Mouse (Mus musculus) C2C12 (cell line): ENCODE measurements at regions not wholly inside any gene's neighbourhood (a gene's known extent, or its start where the extent isn't known, plus 50 kb on each side); places are given as distances from the start of the nearest gene placed in this dataset.

ENCODE experiments used
- H3K27me3 ChIP-seq: one replicate; pipeline ENCODE4 v1.6.1; 2011; ENCODE audit not compliant: control insufficient read depth, insufficient read depth, insufficient read length
- H3K36me3 ChIP-seq: one replicate; pipeline ENCODE4 v1.6.1; 2011; ENCODE audit not compliant: control insufficient read depth, insufficient read depth
- H3K4me3 ChIP-seq: one replicate; pipeline ENCODE4 v1.5.1; 2011; ENCODE audit warnings: mild to moderate bottlenecking, control low read depth; ENCODE audit not compliant: poor library complexity, insufficient read depth, severe bottlenecking
- H3K79me2 ChIP-seq: one replicate; pipeline ENCODE4 v1.6.1; 2011; ENCODE audit not compliant: control insufficient read depth, insufficient read depth
- H3K79me3 ChIP-seq: one replicate; pipeline ENCODE4 v1.6.1; 2011; ENCODE audit warnings: low read depth, control low read depth
- H3ac ChIP-seq: one replicate; pipeline ENCODE3; 2011; ENCODE audit warnings: low read depth; ENCODE audit not compliant: control insufficient read depth, insufficient read length
- CEBPB ChIP-seq: IDR thresholded peaks from one replicate; pipeline ENCODE4 v1.6.1; 2011; ENCODE audit warnings: low read depth, mild to moderate bottlenecking, control low read depth, moderate library complexity
- CTCF ChIP-seq: IDR thresholded peaks from one replicate; pipeline ENCODE4 v1.5.1; 2011; ENCODE audit not compliant: control insufficient read depth, insufficient read depth, insufficient read length
- FOSL1 ChIP-seq: IDR thresholded peaks from one replicate; pipeline ENCODE4 v1.8.0; 2011; ENCODE audit warnings: mild to moderate bottlenecking, low read length; ENCODE audit not compliant: poor library complexity, insufficient read depth, severe bottlenecking
- MAX ChIP-seq: IDR thresholded peaks from one replicate; pipeline ENCODE4 v1.6.1; 2011; ENCODE audit warnings: mild to moderate bottlenecking, control low read depth
- MYOD1 ChIP-seq: IDR thresholded peaks from one replicate; pipeline ENCODE4 v1.6.1; 2011; ENCODE audit warnings: low read depth; ENCODE audit not compliant: control insufficient read depth, insufficient read length
- MYOG ChIP-seq: IDR thresholded peaks from one replicate; pipeline ENCODE4 v1.6.1; 2011; ENCODE audit not compliant: control insufficient read depth, insufficient read length; ENCODE audit errors: extremely low read depth
- USF1 ChIP-seq: IDR thresholded peaks from one replicate; pipeline ENCODE4 v1.6.1; 2011; ENCODE audit warnings: low read depth, mild to moderate bottlenecking, control low read depth, moderate library complexity

DNA sequence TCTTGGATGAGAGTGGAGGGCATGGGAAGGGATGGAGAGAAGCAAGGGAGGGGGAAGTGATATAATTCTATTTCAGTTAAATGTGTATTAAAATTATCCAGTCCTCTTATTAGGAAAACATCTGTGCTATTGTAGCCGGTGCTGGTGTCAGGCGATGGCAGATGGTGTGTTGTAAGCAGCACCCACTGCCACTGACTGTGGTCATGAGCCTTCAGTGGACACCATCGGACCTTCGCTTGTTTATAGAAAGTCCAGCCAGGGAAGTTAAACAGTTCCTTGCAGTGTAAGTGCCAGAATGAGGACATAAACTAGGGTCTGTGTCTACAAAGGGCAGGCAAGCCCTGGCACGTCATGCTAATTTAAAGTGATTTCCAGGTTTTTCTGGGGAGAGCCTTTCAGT, 80.7 kb upstream of the Fat4 start:
- Histone ChIP-seq H3K36me3 (no peaks in the 10 kb centered on the region), H3K4me3 (no peak overlapping the region), H3K27me3 (no peaks in the 10 kb centered on the region), H3ac (no peak overlapping the region), H3K79me2 (no peaks in the 10 kb centered on the region), H3K79me3 (no peaks in the 10 kb centered on the region)
- no peak for TF ChIP-seq MYOD1
- TF ChIP-seq FOSL1 = no peak
- no peak for TF ChIP-seq USF1
- no peak for TF ChIP-seq CEBPB
- no peak for TF ChIP-seq CTCF
- TF ChIP-seq MAX = no peak
- TF ChIP-seq MYOG = no peak

DNA sequence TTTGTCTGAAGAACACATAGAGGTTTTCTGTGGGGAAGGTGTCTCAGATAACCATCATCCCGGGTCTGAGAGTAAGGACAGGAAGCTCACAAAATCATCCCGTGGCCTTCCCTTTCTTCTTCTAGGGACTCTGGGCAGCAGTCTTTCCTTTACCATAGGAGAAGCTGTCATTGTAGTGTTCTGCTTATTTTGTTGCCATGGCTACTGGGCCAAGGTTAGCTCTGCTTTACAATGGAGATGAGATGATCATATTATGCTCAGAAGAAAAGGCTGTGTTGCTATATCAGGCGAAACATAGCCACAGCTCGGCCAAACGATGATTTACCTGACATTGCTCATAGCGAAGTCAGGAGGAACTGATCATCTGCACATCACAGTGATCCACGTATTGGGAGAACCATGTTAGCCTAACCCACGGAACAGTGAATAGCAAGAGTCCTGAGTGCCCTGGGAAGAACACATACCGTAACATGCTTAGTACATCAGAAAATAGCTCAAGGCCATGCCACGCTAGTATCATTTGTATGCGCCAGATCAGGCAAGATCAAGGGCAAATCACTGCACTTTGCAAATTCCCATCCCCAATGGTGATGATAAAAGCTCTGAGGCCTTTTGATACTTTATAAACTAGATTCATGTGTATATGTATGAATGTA, 91.0 kb upstream of the Fat4 start:
- TF ChIP-seq USF1 = no peak
- TF ChIP-seq FOSL1 = no peak
- TF ChIP-seq MYOD1 = no peak
- no peak for TF ChIP-seq CTCF
- no peak for TF ChIP-seq MAX
- TF ChIP-seq MYOG = no peak
- no peak for TF ChIP-seq CEBPB
- Histone ChIP-seq H3K4me3 (no peak overlapping the region), H3K36me3 (no peaks in the 10 kb centered on the region), H3K79me3 (no peaks in the 10 kb centered on the region), H3K27me3 (no peaks in the 10 kb centered on the region), H3K79me2 (no peaks in the 10 kb centered on the region), H3ac (no peak overlapping the region)

DNA sequence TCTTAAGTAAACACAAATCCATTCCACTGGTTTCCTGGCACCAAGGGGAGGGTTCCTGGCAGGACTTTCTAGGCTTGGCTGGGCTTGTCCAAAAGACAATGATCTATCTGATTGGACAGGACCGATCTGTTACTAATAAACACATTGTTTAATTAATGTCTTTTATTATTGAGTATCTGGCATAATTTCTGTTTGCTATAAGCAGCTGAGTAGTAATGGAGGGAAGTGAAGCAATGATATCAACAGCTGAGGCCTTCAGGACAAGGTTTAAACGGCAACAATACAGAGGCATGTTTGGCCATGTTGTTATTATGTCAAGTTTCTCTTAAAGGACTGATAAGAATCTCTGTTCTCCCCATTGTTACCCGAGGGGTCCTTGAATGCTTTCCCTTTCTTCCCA, 93.5 kb upstream of the Fat4 start:
- no peaks in the 10 kb centered on the region for H3K36me3 ChIP-seq
- no peak overlapping the region for H3ac ChIP-seq
- H3K4me3 ChIP-seq = no peak overlapping the region
- H3K27me3 ChIP-seq = no peaks in the 10 kb centered on the region
- TF ChIP-seq CTCF (no peak), USF1 (no peak), CEBPB (no peak), MYOG (no peak), MYOD1 (no peak)
- no peaks in the 10 kb centered on the region for H3K79me3 ChIP-seq
- H3K79me2 ChIP-seq = no peaks in the 10 kb centered on the region

DNA sequence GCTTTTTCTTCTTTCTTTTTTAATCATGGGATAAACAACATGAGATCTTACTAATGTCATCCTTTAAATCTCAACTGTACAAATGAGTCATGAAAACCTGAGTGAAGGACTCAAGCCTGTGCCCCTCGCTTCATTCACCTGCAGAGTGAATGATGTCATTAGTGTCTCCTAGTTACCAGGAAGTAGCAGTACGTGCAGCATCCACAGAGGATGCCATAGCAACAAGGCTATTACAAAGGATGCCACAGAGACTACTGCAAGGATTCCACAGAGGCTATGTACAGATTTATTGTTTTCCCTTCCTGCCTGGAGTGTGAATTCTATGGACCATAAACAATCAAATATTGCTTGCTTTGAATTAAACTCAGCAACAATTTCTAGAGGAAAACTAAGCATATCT, 98.0 kb upstream of the Fat4 start:
- H3K79me2 ChIP-seq = no peaks in the 10 kb centered on the region
- no peak for TF ChIP-seq CEBPB
- TF ChIP-seq CTCF = no peak
- TF ChIP-seq MYOG = no peak
- TF ChIP-seq MAX = no peak
- TF ChIP-seq MYOD1 = no peak
- no peak for TF ChIP-seq FOSL1
- no peak for TF ChIP-seq USF1
- no peaks in the 10 kb centered on the region for H3K36me3 ChIP-seq
- H3K4me3 ChIP-seq = no peak overlapping the region
- no peak overlapping the region for H3ac ChIP-seq
- no peaks in the 10 kb centered on the region for H3K27me3 ChIP-seq
- H3K79me3 ChIP-seq = no peaks in the 10 kb centered on the region

DNA sequence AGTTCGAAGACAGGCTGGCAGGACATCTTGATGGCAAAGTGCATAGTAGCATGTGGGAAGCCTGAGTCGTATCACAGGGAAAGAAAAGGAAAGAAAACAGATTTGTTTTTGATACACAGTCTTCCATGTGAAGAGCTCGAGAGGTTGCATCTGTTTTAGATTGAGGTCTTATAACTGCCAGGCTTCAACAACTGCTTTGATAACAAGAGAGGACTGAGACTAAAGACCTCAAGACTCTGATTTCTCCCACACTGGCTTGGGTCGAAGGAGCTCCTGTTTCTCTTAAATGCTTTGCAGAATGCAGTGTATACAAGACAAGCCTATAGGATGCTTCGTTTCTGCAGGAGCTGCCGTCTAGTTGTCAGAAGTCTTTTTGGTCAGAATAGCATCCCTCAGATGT, 103.0 kb upstream of the Fat4 start:
- Histone ChIP-seq H3K79me3 (no peaks in the 10 kb centered on the region), H3K36me3 (no peaks in the 10 kb centered on the region), H3K4me3 (no peak overlapping the region), H3K79me2 (no peaks in the 10 kb centered on the region), H3K27me3 (no peaks in the 10 kb centered on the region), H3ac (no peak overlapping the region)
- TF ChIP-seq MYOG (no peak), USF1 (no peak), MAX (no peak), CTCF (no peak), CEBPB (no peak), FOSL1 (no peak), MYOD1 (no peak)

DNA sequence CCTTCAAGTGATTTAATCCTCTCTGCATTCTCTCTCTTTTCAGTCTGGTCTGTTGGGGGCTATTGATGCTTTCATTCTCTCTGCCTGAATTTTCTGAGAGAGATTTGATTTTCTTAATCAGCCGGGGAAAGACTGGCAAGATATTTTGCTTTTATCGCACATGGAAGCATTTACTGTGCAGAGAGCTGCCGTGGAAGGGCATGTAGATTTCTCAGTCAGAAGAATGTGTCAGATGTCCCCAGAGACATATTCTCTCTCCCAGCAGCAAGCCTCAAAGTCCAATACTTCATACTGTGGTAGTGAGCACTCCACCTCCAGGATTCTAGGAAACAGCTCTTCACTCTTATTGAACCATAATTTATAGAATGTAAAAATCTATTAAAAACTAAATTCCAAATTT, 103.7 kb upstream of the Fat4 start:
- Histone ChIP-seq H3K79me3 (no peaks in the 10 kb centered on the region), H3K79me2 (no peaks in the 10 kb centered on the region), H3K27me3 (no peaks in the 10 kb centered on the region), H3K4me3 (no peak overlapping the region), H3ac (no peak overlapping the region), H3K36me3 (no peaks in the 10 kb centered on the region)
- no peak for TF ChIP-seq CTCF
- TF ChIP-seq MYOG = no peak
- TF ChIP-seq FOSL1 = no peak
